Mouse (Mus musculus) left cerebral cortex, adult 11 months (tissue): ENCODE results near the gene Slfn9.
"Not testable (repeated sequence)": the region's sequence is repeated elsewhere in the genome, so short reads cannot be mapped to it uniquely, and the experiment has no call there.

Experiments used
- DNase-seq: peaks from one replicate; pipeline ENCODE4 v3.0.0; 2022; ENCODE audit warnings: low spot score

The Slfn9 gene

GRCm38 (mm10) chr11:82991469-82992166 lies at the start of gene Slfn9:
Gene Slfn9, minus strand, starts transcription at chr11:82991830.
- no peak for DNase-seq

GRCm38 (mm10) chr11:83041000-83041399 lies 49.4 kb upstream of the Slfn9 start:
- DNase-seq = no peak

- DNase-seq = no peak
Measured at GRCm38 (mm10) chr11:83040325-83040724, 48.7 kb upstream of the Slfn9 start.

- no peak for DNase-seq
Measured at GRCm38 (mm10) chr11:83039796-83040195, 48.2 kb upstream of the Slfn9 start.

- DNase-seq = no peak
Measured at GRCm38 (mm10) chr11:83039156-83039555, 47.5 kb upstream of the Slfn9 start.

- DNase-seq = not testable (repeated sequence)
Measured at GRCm38 (mm10) chr11:83038686-83039085, 47.1 kb upstream of the Slfn9 start.

- no peak for DNase-seq
Measured at GRCm38 (mm10) chr11:83020621-83021020, 29.0 kb upstream of the Slfn9 start, which contains the start of gene Slfn8. Gene Slfn8, minus strand, starts transcription at chr11:83020810.

- not testable (repeated sequence) for DNase-seq
Measured at GRCm38 (mm10) chr11:83019561-83020519, 28.2 kb upstream of the Slfn9 start.

- no peak for DNase-seq
Measured at GRCm38 (mm10) chr11:83016093-83016492, 24.5 kb upstream of the Slfn9 start.

- no peak for DNase-seq
Measured at GRCm38 (mm10) chr11:83013356-83013755, 21.7 kb upstream of the Slfn9 start.

- not testable (repeated sequence) for DNase-seq
Measured at GRCm38 (mm10) chr11:82990612-82991385, 831 bp downstream of the Slfn9 start.

- DNase-seq = no peak
Measured at GRCm38 (mm10) chr11:82989357-82989756, 2.3 kb downstream of the Slfn9 start.

GRCm38 (mm10) chr11:82987621-82988020 lies 4.0 kb downstream of the Slfn9 start:
- no peak for DNase-seq

GRCm38 (mm10) chr11:82983193-82983592 lies 8.4 kb downstream of the Slfn9 start:
- DNase-seq = no peak

GRCm38 (mm10) chr11:82982409-82982808 lies 9.2 kb downstream of the Slfn9 start:
- not testable (repeated sequence) for DNase-seq

- DNase-seq = no peak
Measured at GRCm38 (mm10) chr11:82973916-82974315, 17.7 kb downstream of the Slfn9 start.

GRCm38 (mm10) chr11:82971590-82971974 lies 20.0 kb downstream of the Slfn9 start:
- DNase-seq = no peak

- DNase-seq = no peak
Measured at GRCm38 (mm10) chr11:82970712-82971589, 20.7 kb downstream of the Slfn9 start.

- no peak for DNase-seq
Measured at GRCm38 (mm10) chr11:82962215-82962614, 29.4 kb downstream of the Slfn9 start.

GRCm38 (mm10) chr11:82961743-82962142 lies 29.9 kb downstream of the Slfn9 start:
- no peak for DNase-seq

GRCm38 (mm10) chr11:82959613-82960012 lies 32.0 kb downstream of the Slfn9 start:
- DNase-seq = no peak
